ENCODE assay signal across 8 mouse cellular contexts in genomic region chr4:155774971-155775740, GRCm38 (mm10). TPM values are rescaled to one million over a fixed set of nuclear protein-coding genes. Genes with fewer than 3 reads are reported as not detected.
DNase-seq lines count a peak whose midpoint lies in the region; ATAC-seq and TF ChIP-seq lines count a peak whose summit lies in the region.

No protein-coding gene starts in this region.

- H3K27me3 ChIP-seq in hindbrain, embryonic 15.5 days, result peaks cover 12% of the 10 kb centered on the region
- peaks cover 40% of the 10 kb centered on the region for H3K27me3 ChIP-seq in limb, embryonic 12.5 days
- no peaks in the 10 kb centered on the region for H3K27me3 ChIP-seq in midbrain, postnatal 0 days (ENCODE audit: insufficient read depth, low read length)

- ATAC-seq in hindbrain, embryonic 15.5 days (ENCODE audit: low FRiP score, low read depth), result 0 out of 2 replicates have a peak, but pooled peaks have one; percentile 14
- ATAC-seq in limb, embryonic 12.5 days (ENCODE audit: insufficient number of reproducible peaks, insufficient read depth, low FRiP score, low TSS enrichment, low read depth), result no peak
- ATAC-seq in midbrain, postnatal 0 days (ENCODE audit: low FRiP score), result no peak

- DNase-seq in adrenal gland, adult 2 months, result peak; percentile 54
- DNase-seq in adrenal gland, adult 8-10 months, result no peak
- peak; percentile 82 to 83 for DNase-seq in cerebellum, postnatal 10 days
- DNase-seq in gastrocnemius, postnatal 10 days, result peak; percentile 69
- no peak for DNase-seq in midbrain, postnatal 0 days (ENCODE audit: low spot score)
- no peak for DNase-seq in thymus, postnatal 4 days

- H3K27ac ChIP-seq in hindbrain, embryonic 15.5 days (replicated peaks), result peak overlapping the region; percentile 75
- no peak overlapping the region for H3K27ac ChIP-seq in limb, embryonic 12.5 days
- H3K27ac ChIP-seq in midbrain, postnatal 0 days (ENCODE audit: low read depth, low read length), result peak overlapping the region; percentile 77

- peak overlapping the region; percentile 39 for H3K4me3 ChIP-seq in hindbrain, embryonic 15.5 days
- 0 out of 2 replicates have a peak overlapping the region, but pooled peaks have one; percentile 44 for H3K4me3 ChIP-seq in limb, embryonic 12.5 days (replicated peaks)
- H3K4me3 ChIP-seq in midbrain, postnatal 0 days (ENCODE audit: low read depth, low read length), result peak overlapping the region; percentile 36

- H3K9me3 ChIP-seq in hindbrain, embryonic 15.5 days, result no peaks in the 10 kb centered on the region
- H3K9me3 ChIP-seq in limb, embryonic 12.5 days, result no peaks in the 10 kb centered on the region
- H3K9me3 ChIP-seq in midbrain, postnatal 0 days (ENCODE audit: low read length), result no peaks in the 10 kb centered on the region

- H3K4me1 ChIP-seq in hindbrain, embryonic 15.5 days (replicated peaks), result peaks cover 33% of the 10 kb centered on the region
- peaks cover 24% of the 10 kb centered on the region for H3K4me1 ChIP-seq in limb, embryonic 12.5 days (replicated peaks)
- peaks cover 4% of the 10 kb centered on the region; the same call in 1 of the 2 replicates for H3K4me1 ChIP-seq in midbrain, postnatal 0 days (ENCODE audit: insufficient read depth, low read length)

- H3K4me2 ChIP-seq in hindbrain, embryonic 15.5 days, result peak overlapping the region; percentile 65
- H3K4me2 ChIP-seq in limb, embryonic 12.5 days, result peak overlapping the region; percentile 82
- H3K4me2 ChIP-seq in midbrain, postnatal 0 days (ENCODE audit: low read depth, low read length, poor library complexity, severe bottlenecking), result peak overlapping the region; percentile 76

- H3K9ac ChIP-seq in hindbrain, embryonic 15.5 days, result peak overlapping the region; percentile 34
- H3K9ac ChIP-seq in limb, embryonic 12.5 days (replicated peaks), result peak overlapping the region; percentile 52; the same call in 1 of the 2 replicates
- H3K9ac ChIP-seq in midbrain, postnatal 0 days (replicated peaks; ENCODE audit: low read length, poor library complexity, severe bottlenecking), result peak overlapping the region; percentile 55

- WGBS in hindbrain, embryonic 15.5 days, result 53% methylated on average over 9 of the region's 9 CpGs
- 58% methylated on average over 9 of the region's 9 CpGs for WGBS in limb, embryonic 12.5 days
- WGBS in midbrain, postnatal 0 days, result 57% methylated on average over 9 of the region's 9 CpGs

- H3K36me3 ChIP-seq in hindbrain, embryonic 15.5 days, result no peaks in the 10 kb centered on the region
- H3K36me3 ChIP-seq in limb, embryonic 12.5 days, result no peaks in the 10 kb centered on the region
- no peaks in the 10 kb centered on the region for H3K36me3 ChIP-seq in midbrain, postnatal 0 days (ENCODE audit: insufficient read depth, low read length)

- TF ChIP-seq CTCF in midbrain, postnatal 0 days (IDR thresholded peaks at IDR 0.05), result no peak

RNA-seq across cellular contexts. Expression of gene Vwa1, which starts 0.7 kb away (rescaled TPM):
- total RNA-seq in adrenal gland, adult 2 months (2021), result 1 to 10 TPM; 2.5 to 4.8 TPM
- polyA plus RNA-seq in adrenal gland, adult 2 months (2012; rRNA removed), result 9.4 and 12.0 TPM in 2 replicates
- 1 to 10 TPM; 3.2 to 6.9 (median 4.7) TPM for total RNA-seq in adrenal gland, adult 8-10 months (2022)
- 10 to 100 TPM; 16.8 to 21.5 TPM for total RNA-seq in gastrocnemius, postnatal 10 days (2021)
- 32.2 and 33.7 TPM in 2 replicates for polyA plus RNA-seq in hindbrain, embryonic 15.5 days (2015; fragmentation: Nextera tagmentation; extraction: Ambion mirVana)
- 8.3 and 8.8 TPM in 2 replicates for polyA plus RNA-seq in limb, embryonic 12.5 days (2016; fragmentation: Nextera tagmentation; extraction: Ambion mirVana)
- 42.1 and 42.5 TPM in 2 replicates for total RNA-seq in midbrain, postnatal 0 days (2014; rRNA removed)
- polyA plus RNA-seq in midbrain, postnatal 0 days (2015; fragmentation: Nextera tagmentation; extraction: Ambion mirVana), result 25.5 and 28.7 TPM in 2 replicates

RNA-seq across cellular contexts. Expression of gene Tmem88b, which starts 10.5 kb away (rescaled TPM):
- total RNA-seq in adrenal gland, adult 2 months (2021), result under 1 TPM; 0.52 to 0.62 TPM
- 0.81 and 0.97 TPM in 2 replicates for polyA plus RNA-seq in adrenal gland, adult 2 months (2012; rRNA removed)
- total RNA-seq in adrenal gland, adult 8-10 months (2022), result 1 to 10 TPM in 1 of 4 experiments, under 1 TPM in 3; 0.17 to 1.0 (median 0.62) TPM
- 1 to 10 TPM; 2.4 to 4.0 TPM for total RNA-seq in gastrocnemius, postnatal 10 days (2021)
- 0.98 and 1.2 TPM in 2 replicates for polyA plus RNA-seq in hindbrain, embryonic 15.5 days (2015; fragmentation: Nextera tagmentation; extraction: Ambion mirVana)
- polyA plus RNA-seq in limb, embryonic 12.5 days (2016; fragmentation: Nextera tagmentation; extraction: Ambion mirVana), result 0.50 and 0.91 TPM in 2 replicates
- total RNA-seq in midbrain, postnatal 0 days (2014; rRNA removed), result 0.66 and 1.6 TPM in 2 replicates
- polyA plus RNA-seq in midbrain, postnatal 0 days (2015; fragmentation: Nextera tagmentation; extraction: Ambion mirVana), result 0.56 and 0.65 TPM in 2 replicates

RNA-seq across cellular contexts. Expression of gene Atad3a, which starts 14.3 kb away (rescaled TPM):
- 10 to 100 TPM; 71.4 to 90.7 TPM for total RNA-seq in adrenal gland, adult 2 months (2021)
- 226 and 242 TPM in 2 replicates for polyA plus RNA-seq in adrenal gland, adult 2 months (2012; rRNA removed)
- total RNA-seq in adrenal gland, adult 8-10 months (2022), result 10 to 100 TPM; 69.5 to 90.1 (median 77.6) TPM
- total RNA-seq in gastrocnemius, postnatal 10 days (2021), result 10 to 100 TPM; 30.4 to 39.3 TPM
- polyA plus RNA-seq in hindbrain, embryonic 15.5 days (2015; fragmentation: Nextera tagmentation; extraction: Ambion mirVana), result 92.0 and 99.4 TPM in 2 replicates
- 104 and 108 TPM in 2 replicates for polyA plus RNA-seq in limb, embryonic 12.5 days (2016; fragmentation: Nextera tagmentation; extraction: Ambion mirVana)
- total RNA-seq in midbrain, postnatal 0 days (2014; rRNA removed), result 52.6 and 69.1 TPM in 2 replicates
- polyA plus RNA-seq in midbrain, postnatal 0 days (2015; fragmentation: Nextera tagmentation; extraction: Ambion mirVana), result 65.9 and 69.9 TPM in 2 replicates

RNA-seq across cellular contexts. Expression of gene Ankrd65, which starts 15.1 kb away (rescaled TPM):
- not detected for total RNA-seq in adrenal gland, adult 2 months (2021)
- polyA plus RNA-seq in adrenal gland, adult 2 months (2012; rRNA removed), result 0.11 and 0.16 TPM in 2 replicates
- not detected for total RNA-seq in adrenal gland, adult 8-10 months (2022)
- total RNA-seq in gastrocnemius, postnatal 10 days (2021), result not detected
- not detected in 2 replicates for polyA plus RNA-seq in hindbrain, embryonic 15.5 days (2015; fragmentation: Nextera tagmentation; extraction: Ambion mirVana)
- 0.18 TPM in 1 of 2 replicates, not detected in the other for polyA plus RNA-seq in limb, embryonic 12.5 days (2016; fragmentation: Nextera tagmentation; extraction: Ambion mirVana)
- total RNA-seq in midbrain, postnatal 0 days (2014; rRNA removed), result not detected in 2 replicates
- not detected in 2 replicates for polyA plus RNA-seq in midbrain, postnatal 0 days (2015; fragmentation: Nextera tagmentation; extraction: Ambion mirVana)

RNA-seq across cellular contexts. Expression of gene Mrpl20, which starts 27.5 kb away (rescaled TPM):
- 100 to 1,000 TPM; 122 to 141 TPM for total RNA-seq in adrenal gland, adult 2 months (2021)
- polyA plus RNA-seq in adrenal gland, adult 2 months (2012; rRNA removed), result 42.1 and 65.2 TPM in 2 replicates
- total RNA-seq in adrenal gland, adult 8-10 months (2022), result 100 to 1,000 TPM; 102 to 144 (median 126) TPM
- total RNA-seq in gastrocnemius, postnatal 10 days (2021), result 10 to 100 TPM; 56.6 to 58.0 TPM
- 248 and 265 TPM in 2 replicates for polyA plus RNA-seq in hindbrain, embryonic 15.5 days (2015; fragmentation: Nextera tagmentation; extraction: Ambion mirVana)
- polyA plus RNA-seq in limb, embryonic 12.5 days (2016; fragmentation: Nextera tagmentation; extraction: Ambion mirVana), result 217 and 228 TPM in 2 replicates
- total RNA-seq in midbrain, postnatal 0 days (2014; rRNA removed), result 111 and 123 TPM in 2 replicates
- 279 and 316 TPM in 2 replicates for polyA plus RNA-seq in midbrain, postnatal 0 days (2015; fragmentation: Nextera tagmentation; extraction: Ambion mirVana)

Comparison
In these comparisons a context has a peak if more than half of its experiments do, and no peak if none do; other contexts are left out.
1. DNase-seq: peak in adrenal gland, adult 2 months (single experiment), cerebellum, postnatal 10 days (2 of 2) and gastrocnemius, postnatal 10 days (single experiment); none in adrenal gland, adult 8-10 months (single experiment), midbrain, postnatal 0 days (single experiment) and thymus, postnatal 4 days (single experiment).
2. Peak in every context shown above with its lines, with median percentiles within 50 percentile points of each other: H3K4me2 ChIP-seq, H3K4me3 ChIP-seq and H3K9ac ChIP-seq.